Mouse (Mus musculus): Measurements from ENCODE around the gene Cpeb2. TPM values are rescaled to one million over a fixed set of nuclear protein-coding genes. Genes with fewer than 3 reads are reported as not detected.

Cpeb2 gene
- polyA plus RNA-seq (2015; fragmentation: Illumina TruSeq; extraction: RNeasy Lipid Tissue Mini Kit (QIAGEN cat#74804); ENCODE audit: insufficient read depth, low replicate concordance): 13.0 TPM

GRCm38 (mm10) chr5:43232480-43233315 lies at the start of gene Cpeb2:
TSS of gene Cpeb2 (plus strand) at chr5:43233170.

